Mouse (Mus musculus): ENCODE measurements around the gene Dgki.
A peak's percentile ranks its signal among the peaks of the same experiment; 100 is the strongest.

Dgki gene

DNA sequence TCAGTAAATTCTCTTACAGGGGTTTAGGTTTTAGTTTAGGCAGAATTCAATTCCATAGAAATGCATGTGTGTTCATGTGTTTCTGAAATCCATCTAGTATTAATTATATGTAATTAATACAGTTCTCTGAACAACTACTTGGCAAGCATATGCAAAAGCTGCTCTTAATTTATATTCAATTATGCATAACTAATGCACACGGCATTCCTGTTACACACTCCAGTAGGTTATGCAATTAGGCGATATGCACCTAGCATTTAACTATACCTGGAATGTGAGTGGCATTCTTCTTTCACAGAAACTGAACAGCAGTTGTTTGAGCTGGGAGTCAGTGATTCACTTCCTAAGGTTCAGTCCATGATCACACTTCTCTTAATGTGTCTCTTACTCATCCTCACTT, 370.2 kb downstream of the Dgki start:
- no peak for DNase-seq (ENCODE audit: low read depth, low spot score)

DNA sequence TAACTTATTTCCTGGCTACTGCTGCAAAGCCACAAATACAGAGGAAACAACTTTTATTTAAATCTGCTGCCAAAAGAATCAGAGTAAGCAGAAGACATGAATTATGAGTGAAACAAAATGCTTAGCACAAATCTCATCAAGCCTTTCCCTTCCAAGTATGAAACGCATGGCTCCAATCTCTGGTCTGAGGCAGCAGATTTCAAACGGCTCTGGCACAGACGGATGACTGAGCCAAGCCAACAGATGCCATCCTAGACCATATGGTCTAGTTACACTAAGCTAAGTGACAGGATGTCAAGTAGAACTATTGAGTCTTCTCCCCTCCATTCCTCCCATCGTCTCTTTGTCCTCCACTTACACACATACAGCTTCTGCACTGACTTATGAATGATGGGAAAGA, 373.5 kb downstream of the Dgki start:
- DNase-seq (ENCODE audit: low read depth, low spot score): no peak

DNA sequence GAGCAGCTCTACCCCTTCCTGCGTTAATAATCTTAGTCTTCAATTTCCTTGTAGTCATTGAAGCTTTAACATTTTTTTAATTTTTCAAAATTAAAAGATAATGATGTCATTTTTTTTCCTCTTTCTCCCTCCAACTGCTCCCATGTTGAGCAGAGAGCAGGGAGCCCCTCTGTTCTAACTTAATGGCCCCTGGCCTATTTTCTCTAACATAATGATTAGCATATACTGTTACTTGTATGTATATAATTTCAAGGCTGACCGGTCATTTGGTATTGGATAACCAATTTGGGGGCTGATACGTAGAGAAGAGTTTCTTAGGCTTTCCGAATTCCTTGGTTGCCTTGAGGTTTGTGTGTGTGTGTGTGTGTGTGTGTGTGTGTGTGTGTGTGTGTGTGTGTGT, 378.0 kb downstream of the Dgki start:
- no peak for DNase-seq (ENCODE audit: low read depth, low spot score)

DNA sequence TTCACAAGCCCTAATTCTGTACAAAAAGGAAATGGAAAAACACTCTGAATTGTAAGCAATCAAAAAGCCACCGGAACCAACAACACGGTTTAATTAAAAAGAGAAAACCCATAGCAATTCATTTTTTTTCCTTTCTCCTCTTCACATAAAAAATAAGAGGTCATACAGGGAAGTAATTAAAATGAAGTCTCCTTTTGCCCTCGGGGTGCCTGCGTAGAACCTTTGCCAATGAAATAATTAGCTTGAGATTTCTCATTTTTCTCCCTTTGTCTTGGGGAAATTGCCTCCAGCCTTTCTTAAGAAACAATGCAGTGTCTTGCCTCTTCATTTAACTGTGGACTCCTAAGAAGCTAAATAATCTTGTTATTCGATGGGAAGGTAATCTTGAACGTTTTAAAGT, 388.4 kb downstream of the Dgki start:
- DNase-seq (ENCODE audit: low read depth, low spot score): no peak

DNA sequence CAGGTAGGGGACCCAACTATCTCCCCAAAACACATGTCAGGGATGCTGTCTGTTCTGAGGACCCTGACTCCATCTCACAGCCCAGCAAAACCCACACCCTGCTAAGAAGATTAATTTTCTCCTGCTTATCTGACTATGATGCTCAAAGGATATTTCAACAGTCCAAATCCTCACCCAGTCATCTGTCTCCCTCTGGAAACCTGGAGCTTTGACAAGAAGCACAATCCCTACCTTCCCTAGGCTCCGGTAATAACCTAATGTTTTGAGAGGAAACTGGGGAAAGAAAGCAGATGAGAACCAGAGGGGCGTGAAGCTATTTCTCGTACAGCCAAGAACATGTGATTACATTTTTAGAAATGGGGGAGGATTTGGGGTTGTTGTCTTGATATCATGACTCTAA, 392.8 kb downstream of the Dgki start:
- DNase-seq (ENCODE audit: low read depth, low spot score): no peak

DNA sequence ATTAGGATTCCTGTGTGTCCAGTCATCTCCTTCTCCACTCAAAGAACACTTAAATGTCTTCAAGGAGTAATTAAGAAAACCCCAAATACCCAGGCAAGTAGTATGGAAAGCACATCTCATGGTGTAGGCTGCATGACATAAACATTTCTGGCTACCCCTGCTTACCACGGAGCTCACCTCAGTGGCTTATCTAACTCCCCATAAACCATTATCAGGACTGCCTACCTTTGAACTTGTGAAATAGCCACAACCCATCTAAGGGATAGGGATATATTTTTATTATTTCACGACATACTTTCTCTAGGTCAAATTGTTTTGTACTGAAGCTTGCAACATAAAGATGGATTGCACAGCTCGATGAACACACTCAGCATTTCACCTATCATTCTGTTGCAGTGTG, 394.0 kb downstream of the Dgki start:
- no peak for DNase-seq (ENCODE audit: low read depth, low spot score)

DNA sequence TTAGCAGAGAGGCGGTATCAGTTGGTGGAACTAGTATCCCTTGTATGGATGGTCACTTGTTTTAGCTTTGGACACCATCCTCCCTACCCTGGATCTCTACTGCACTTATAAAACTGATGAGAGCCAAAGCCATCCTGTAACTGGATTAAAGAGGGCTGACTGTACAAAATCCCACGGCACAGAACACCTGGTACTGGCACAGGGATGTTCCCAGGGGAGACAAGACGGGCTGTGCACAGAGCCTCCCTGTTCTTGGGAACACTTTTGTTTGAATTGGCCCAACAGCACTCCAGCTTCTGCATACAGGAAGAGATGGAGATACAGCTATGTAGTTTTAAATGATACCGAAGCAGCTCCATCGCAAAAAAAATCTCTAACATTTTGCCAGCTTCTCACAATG, 395.1 kb downstream of the Dgki start:
- peak; percentile 43 for DNase-seq (ENCODE audit: low read depth, low spot score)

DNA sequence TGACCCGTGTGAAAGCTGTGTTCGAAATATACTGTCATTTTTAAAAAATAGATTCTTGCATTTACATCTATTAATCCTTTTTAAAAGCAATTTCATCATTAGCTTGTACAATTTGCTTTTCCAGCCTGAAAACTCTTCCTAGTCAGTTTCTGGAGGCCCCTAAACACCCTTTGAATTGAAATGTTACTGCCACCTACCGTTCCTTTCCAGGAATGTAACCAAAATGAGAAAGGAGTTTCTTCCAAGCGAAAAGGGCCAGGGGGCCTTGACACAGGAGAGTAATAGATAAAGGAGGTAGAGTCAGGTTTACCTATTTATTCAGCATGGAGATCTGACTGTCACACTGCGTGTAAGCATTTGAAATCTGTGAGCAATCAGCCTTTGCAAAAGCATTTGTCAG, 396.2 kb downstream of the Dgki start:
- peak; percentile 87 for DNase-seq (ENCODE audit: low read depth, low spot score)

DNA sequence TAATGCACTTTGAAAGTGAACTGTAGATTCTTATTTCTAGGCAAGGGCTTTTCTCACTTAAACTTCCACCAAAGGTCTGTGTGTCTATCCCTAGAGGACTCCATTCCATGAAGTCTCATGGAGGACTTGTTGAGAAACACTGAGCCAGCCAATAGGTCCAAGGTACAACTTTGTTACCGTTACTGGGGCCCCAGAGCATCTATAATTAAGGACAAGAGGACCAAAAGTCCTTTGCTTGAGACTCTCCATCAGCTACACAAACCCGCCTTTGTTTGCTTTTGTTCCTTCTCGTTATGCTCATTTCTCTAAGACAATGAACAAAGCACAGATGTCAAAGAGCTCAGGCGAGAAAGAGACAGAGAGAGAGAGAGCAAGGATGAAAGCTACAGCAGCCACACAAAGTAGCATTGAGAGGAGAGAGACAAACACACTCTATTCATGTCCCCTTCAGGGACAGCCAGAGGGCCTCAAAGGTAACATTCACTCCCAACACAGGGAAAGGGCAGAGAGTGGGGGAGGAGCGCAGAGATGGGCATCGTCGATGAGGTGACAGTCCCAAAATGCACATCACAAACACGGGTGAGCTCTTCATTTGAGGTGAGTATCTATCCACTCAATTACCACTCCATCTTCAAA, 396.7 kb downstream of the Dgki start:
- DNase-seq (ENCODE audit: low read depth, low spot score): no peak

DNA sequence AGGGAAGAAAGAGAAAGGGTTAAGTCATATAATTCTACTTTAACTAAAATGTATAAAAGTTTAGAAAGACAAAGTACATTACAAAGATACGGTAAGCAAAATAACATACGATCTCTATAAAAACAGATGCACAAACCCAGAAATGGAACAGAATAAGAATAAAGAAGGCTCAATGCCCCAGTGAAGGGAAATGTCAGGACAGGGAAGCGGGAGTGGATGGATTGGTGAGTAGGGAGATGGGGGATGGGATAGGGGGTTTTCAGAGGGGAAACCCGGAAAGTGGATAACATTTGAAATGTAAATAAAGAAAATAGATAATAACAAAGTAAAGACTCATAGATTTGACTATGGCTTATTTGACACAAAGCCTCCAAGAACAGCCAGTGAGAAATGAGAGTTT, 400.1 kb downstream of the Dgki start:
- no peak for DNase-seq (ENCODE audit: low read depth, low spot score)

DNA sequence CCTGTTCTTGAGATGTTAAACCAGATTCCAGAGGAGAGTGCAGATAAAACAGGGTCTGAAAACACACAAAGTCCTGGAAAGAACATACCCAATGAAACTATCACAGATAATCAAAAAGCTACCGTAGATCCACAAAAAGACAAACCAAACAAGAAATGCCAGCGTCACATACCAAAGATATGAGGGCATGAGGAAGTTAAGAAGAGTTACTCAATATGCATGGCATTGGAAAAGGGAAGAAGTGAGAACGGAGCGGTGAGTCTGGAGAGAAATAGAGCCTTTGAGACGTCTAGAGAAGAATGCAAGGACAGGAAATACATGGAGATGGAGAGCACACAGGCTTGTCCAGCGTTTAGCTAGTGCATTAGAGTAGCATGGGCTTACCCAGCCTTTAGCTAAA, 401.6 kb downstream of the Dgki start:
- DNase-seq (ENCODE audit: low read depth, low spot score): peak; percentile 61

DNA sequence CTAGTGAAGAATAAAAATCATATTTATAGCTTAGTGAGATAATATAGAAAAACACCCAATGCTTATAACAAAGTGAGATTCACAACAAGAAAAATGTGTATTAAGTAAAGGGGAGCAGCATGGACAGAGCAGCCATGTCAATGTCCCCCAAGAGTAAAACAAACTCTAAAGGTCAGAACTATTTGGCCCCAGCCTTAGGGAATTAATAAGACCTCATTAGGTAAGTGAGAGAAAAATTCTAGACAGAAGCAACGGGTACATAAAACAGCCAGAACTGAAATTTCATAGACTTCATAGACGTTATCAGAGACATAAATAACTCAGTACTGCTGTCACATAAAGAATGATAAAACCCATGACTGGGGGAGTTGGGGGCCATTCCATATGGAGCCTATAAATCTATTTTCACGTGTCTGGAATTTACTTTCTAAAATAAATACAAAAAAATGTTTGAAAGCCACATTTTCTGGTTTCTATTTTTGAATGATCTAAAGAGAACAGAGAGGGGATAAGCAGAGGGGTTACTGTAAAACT, 402.3 kb downstream of the Dgki start:
- DNase-seq (ENCODE audit: low read depth, low spot score): no peak

DNA sequence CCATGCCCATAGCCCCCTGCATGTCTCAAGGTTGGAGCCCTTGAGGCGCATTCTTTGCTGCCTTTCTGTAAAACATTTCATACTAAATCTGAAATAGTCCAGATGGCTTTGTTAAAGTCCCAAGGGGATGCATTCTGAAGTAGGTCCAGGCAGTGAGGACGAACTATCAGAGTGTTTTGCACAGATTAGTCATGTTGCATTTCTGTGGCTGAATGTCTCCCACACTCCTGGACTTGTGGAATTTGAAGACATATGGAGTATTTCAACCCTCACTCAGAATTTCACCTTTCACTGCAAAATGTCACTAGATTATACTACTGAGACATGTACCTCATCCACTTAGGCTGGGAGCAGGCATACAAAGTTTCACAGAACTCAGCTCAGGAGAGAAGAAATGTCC, 403.3 kb downstream of the Dgki start:
- peak; percentile 98 for DNase-seq (ENCODE audit: low read depth, low spot score)

DNA sequence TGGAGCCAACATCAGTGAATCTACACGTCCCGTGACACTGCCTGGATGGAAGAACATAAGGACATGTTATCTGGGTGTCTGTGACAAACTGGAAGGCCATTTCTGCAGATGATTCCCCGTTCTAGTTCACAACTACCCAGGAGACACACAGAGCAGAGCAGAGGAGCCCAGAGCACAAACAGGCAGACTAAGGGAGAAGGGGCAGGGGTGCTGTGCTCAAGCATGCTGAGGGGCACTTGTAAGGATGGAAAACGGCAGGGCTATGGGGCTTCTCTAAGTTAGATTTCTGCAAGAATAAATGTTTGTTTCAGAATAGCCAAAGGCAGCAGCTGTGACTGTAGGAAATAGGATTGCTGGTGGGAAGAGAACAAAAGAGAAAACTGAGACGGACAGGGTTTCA, 408.2 kb downstream of the Dgki start:
- no peak for DNase-seq (ENCODE audit: low read depth, low spot score)

DNA sequence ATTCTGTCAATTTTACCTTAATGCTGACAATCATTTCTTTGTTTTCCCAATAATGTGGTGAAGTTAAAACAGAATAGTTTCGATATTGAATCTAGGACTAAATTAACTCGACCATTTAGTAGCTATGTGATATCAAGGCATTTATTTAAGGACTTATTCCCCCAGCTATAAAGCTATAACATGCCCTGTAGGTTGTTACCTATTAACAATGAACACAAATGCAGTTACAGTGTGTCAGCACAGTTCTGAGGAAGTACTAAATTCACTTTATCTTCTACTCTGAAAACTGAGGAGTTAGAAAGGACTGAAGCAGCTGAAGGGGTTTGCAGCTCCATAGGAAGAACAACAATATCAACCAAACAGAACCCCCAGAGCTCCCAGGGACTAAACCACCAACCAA, 409.2 kb downstream of the Dgki start:
- DNase-seq (ENCODE audit: low read depth, low spot score): peak; percentile 52

DNA sequence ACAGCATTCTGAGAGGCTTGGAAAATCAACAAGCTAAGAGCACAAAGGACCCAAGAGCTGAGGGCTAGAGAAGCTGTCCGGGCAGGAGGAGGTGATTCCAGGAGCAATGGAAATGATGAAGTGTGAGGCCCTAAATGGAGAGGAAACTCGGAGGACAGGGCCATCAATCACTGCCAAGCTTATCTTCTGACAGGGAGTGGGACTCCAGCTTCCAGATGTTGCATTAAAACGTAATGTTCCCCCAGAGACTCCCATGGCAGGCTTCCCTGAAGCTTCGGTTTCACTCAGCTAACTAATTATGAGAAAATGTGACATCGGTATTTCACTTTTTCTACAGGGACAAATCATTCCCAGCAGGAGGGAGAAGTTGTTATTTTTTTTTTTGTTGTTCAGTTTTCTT, 409.7 kb downstream of the Dgki start:
- DNase-seq (ENCODE audit: low read depth, low spot score): peak; percentile 100

DNA sequence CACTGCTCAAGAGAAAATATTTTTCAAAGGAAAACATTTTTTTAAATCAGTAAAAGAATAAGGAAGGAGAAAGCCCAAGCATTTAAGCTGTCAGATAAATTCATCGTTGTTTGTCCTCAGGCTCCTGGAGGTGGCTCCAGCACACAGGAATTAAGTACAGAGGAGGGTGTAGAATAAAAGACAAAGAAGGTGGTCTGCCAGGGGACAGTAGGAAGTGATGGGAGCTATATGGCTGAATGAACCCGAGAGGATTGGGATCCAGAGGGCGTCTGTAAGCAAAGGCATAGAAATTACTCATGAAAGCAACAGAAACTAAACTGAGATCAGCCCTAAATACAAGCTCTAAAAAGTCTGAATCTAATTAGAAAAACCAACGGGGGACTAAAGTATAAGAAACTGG, 418.7 kb downstream of the Dgki start:
- DNase-seq (ENCODE audit: low read depth, low spot score): no peak

DNA sequence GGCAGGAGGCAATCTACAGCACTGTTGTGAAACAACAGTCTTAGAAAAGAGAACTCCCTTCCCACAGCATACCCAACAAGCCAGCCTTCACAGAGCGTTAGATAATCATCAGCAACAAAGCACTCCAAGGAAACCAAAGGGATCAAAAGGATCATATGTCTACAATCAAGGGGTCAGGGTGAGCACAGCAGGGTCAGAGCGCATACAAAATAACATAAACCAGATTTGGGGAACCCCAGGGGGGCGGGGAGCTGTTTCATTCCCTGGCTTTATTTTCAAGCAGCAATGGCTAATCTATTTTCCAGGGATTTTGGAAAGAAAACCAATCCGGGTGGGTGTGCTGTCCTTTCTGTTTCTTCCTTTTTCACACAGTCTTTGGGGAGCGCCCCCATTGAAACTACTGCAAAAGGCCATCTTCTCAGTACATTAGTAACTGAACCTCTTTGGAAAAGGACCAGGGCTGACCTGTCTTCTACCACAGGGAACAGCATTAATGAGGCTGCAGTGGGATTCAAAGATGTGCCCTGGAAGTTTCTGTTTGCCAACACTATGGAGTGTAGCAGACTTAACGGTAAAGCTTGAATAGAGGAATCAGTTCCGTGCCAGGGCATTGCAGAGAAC, 419.2 kb downstream of the Dgki start:
- DNase-seq (ENCODE audit: low read depth, low spot score): no peak

DNA sequence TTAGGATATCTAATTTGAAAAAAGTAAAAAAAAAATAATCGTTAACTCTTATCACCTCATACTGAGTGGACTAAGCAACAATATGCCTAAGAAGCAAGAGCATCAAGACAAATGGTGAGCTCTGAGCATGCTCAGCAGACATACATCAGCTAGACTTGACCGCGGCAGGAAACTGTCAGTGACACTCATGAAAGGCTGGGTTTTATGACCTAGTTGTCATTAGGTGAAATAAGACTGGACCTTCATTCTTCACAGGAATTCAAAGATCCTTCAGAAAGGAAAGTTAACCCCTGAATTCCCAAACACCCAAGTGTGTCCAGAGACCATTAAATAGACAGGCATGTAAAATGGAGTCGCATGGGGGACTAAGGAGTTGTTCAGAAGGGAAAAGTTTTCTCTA, 422.6 kb downstream of the Dgki start:
- DNase-seq (ENCODE audit: low read depth, low spot score): no peak

DNA sequence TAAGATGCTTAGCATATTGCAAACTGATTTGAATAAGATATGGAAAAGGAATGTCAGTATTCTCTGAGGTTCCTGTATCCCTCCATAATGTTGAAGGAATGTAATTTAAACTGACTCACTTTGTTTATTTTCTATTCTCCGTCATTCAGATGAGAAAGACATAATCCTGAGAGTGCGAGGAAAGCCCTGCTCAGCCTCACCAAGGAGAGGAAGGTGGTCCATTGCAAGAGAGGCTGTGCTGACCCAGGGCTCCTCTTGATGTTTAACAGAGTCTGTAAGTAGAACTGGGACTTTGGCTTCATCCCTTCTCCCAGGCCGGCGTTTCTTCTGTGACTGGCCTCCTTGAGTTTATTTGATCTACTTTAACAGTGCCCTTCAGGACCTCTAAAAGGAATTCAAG, 423.6 kb downstream of the Dgki start:
- DNase-seq (ENCODE audit: low read depth, low spot score): peak; percentile 57

DNA sequence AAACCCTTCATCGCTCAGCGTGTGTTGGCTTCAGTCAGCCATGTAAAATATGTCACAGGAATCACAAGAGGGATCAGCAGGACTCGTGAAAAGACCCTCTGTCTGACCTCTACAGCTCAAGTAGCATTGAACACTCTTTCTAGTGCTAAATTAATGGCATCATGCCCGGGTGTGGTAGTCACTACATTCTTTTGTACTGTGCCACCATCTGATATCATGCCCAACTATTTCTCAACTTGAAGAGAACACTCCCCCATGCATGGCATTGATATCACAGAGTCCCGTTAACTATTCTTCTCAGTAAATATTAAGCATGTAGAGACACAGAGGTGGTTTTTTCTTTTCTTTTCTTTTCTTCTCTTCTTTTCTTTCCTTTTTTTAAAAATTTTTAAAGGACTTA, 424.1 kb downstream of the Dgki start:
- DNase-seq (ENCODE audit: low read depth, low spot score): peak; percentile 95

DNA sequence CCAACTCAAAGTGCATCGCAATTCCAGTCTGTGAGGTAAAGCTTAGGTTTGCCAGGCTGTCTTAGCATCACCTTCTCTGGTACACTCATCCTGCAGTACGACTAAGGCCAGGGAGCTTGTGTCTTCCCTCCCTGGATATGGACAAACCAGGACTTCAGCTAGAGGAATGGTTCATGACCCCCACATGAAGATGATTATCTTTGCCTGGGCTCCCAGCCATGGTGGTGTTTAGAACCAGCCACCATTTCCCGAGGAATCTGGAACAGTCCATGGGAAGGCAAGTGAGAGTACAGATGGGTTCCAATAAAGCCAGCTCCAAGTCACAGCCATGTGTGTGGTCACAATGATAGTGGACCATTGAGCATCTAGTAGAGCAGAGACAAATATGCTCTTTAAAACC, 427.1 kb downstream of the Dgki start:
- peak; percentile 58 for DNase-seq (ENCODE audit: low read depth, low spot score)

DNA sequence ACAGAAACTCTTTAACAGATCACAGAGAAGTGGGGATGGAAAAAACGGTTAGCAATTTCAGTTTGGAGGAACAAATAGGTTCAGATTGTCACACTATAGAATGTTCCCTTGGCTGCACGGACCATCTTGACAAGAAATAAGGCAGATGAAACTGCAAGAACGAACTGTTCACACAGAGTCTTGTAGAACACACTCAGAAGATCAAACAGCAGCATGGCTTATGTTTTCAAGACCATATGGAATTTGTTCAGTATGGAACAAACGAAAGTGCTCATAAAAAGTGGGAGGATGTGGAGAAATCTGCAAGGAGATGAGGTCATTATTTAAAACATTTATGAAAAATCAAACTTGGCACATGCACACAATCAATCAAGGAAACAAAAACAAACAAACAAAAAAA, 431.8 kb downstream of the Dgki start:
- DNase-seq (ENCODE audit: low read depth, low spot score): no peak
